Mouse (Mus musculus): ENCODE data around the gene Aldh1a1. TPM values are rescaled to one million over a fixed set of nuclear protein-coding genes. Genes with fewer than 3 reads are reported as not detected.

Gene Aldh1a1
- polyA plus RNA-seq, 1 experiment: not detected

DNA sequence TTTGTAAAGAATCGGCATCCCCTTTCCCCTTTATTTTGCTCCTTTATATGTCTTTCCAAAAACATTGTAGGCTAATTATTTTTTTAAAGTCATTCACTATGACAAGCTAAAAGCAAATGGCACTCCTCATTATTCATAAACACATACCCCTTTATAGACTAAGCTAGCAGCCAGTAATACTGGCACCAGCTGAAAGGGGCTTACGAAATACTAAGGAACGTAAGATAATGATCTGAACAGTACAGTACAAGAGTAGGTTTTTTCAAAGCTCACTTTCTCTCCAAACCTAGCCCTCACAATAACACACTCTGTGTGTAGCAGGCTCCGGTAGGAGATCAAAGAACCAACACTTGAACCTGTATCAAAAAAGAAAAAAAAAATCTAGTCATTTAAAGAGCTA, 64.7 kb downstream of the Aldh1a1 start:
- TF ChIP-seq EP300 (IDR thresholded peaks at IDR 0.05; ENCODE audit: insufficient read depth, low read depth, low read length): no peak
- TF ChIP-seq CTCF (IDR thresholded peaks at IDR 0.05; ENCODE audit: low read depth, low read length): no peak
- no peak for TF ChIP-seq POLR2A (IDR thresholded peaks at IDR 0.05; ENCODE audit: insufficient read depth, low read length)
- Histone ChIP-seq H3K36me3 (ENCODE audit: control insufficient read depth, insufficient read depth, low read length, poor library complexity, severe bottlenecking) (no peaks in the 10 kb centered on the region), H3K9me3 (replicated peaks; ENCODE audit: control insufficient read depth, insufficient read depth, low read length, poor library complexity, severe bottlenecking) (no peaks in the 10 kb centered on the region), H3K27ac (ENCODE audit: insufficient read depth, low read length) (no peak overlapping the region), H3K4me1 (ENCODE audit: control insufficient read depth, insufficient read depth, low read length) (no peaks in the 10 kb centered on the region), H3K4me3 (ENCODE audit: low read depth, low read length) (no peak overlapping the region), H3K9ac (ENCODE audit: low read depth, poor library complexity, severe bottlenecking) (no peak overlapping the region), H3K27me3 (ENCODE audit: control insufficient read depth, insufficient read depth, low read length, poor library complexity, severe bottlenecking) (no peaks in the 10 kb centered on the region)

DNA sequence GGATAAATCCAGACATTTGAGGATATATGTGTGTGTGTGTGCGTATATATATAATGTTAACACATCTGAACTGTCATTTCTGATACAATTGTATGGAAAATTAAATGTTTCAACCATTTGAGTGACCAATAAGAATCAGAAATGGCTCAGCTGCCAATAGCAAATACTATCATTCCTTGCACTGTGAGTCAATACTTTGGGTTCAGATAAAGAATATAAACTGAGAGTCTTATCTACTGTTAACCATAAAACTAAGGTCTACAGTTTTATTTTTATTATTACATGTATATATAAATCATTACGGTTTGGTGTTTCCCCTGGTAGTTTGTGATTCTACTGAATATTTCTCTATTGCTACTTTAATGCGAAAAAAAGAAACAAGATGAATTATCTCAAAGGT, 65.6 kb downstream of the Aldh1a1 start:
- no peaks in the 10 kb centered on the region for H3K36me3 ChIP-seq (ENCODE audit: control insufficient read depth, insufficient read depth, low read length, poor library complexity, severe bottlenecking)
- no peak overlapping the region for H3K9ac ChIP-seq (ENCODE audit: low read depth, poor library complexity, severe bottlenecking)
- H3K27me3 ChIP-seq (ENCODE audit: control insufficient read depth, insufficient read depth, low read length, poor library complexity, severe bottlenecking): no peaks in the 10 kb centered on the region
- no peaks in the 10 kb centered on the region for H3K9me3 ChIP-seq (replicated peaks; ENCODE audit: control insufficient read depth, insufficient read depth, low read length, poor library complexity, severe bottlenecking)
- H3K4me1 ChIP-seq (ENCODE audit: control insufficient read depth, insufficient read depth, low read length): no peaks in the 10 kb centered on the region
- TF ChIP-seq POLR2A (IDR thresholded peaks at IDR 0.05; ENCODE audit: insufficient read depth, low read length) (no peak), EP300 (IDR thresholded peaks at IDR 0.05; ENCODE audit: insufficient read depth, low read depth, low read length) (no peak), CTCF (IDR thresholded peaks at IDR 0.05; ENCODE audit: low read depth, low read length) (no peak)
- no peak overlapping the region for H3K27ac ChIP-seq (ENCODE audit: insufficient read depth, low read length)
- no peak overlapping the region for H3K4me3 ChIP-seq (ENCODE audit: low read depth, low read length)

DNA sequence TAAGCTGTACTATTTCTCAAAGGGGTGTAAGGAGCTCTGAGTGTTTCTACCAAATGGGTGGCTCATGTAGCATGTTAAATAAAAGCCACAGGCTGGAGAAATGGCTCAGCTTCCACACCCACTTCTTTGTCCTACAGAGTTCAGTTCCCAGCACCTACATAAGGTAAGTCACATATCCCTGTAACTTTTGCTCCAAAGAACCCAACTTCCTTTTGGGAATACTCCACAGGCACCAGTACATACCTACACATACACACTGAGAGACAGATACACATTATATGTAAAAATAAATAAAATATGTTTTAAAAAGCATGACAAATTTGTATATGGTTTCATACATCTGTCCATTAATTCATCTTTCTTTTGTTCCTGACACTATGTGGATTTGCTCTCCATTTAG, 66.0 kb downstream of the Aldh1a1 start:
- TF ChIP-seq CTCF (IDR thresholded peaks at IDR 0.05; ENCODE audit: low read depth, low read length) (no peak), EP300 (IDR thresholded peaks at IDR 0.05; ENCODE audit: insufficient read depth, low read depth, low read length) (no peak), POLR2A (IDR thresholded peaks at IDR 0.05; ENCODE audit: insufficient read depth, low read length) (no peak)
- Histone ChIP-seq H3K4me3 (ENCODE audit: low read depth, low read length) (no peak overlapping the region), H3K27me3 (ENCODE audit: control insufficient read depth, insufficient read depth, low read length, poor library complexity, severe bottlenecking) (no peaks in the 10 kb centered on the region), H3K9ac (ENCODE audit: low read depth, poor library complexity, severe bottlenecking) (no peak overlapping the region), H3K36me3 (ENCODE audit: control insufficient read depth, insufficient read depth, low read length, poor library complexity, severe bottlenecking) (no peaks in the 10 kb centered on the region), H3K4me1 (ENCODE audit: control insufficient read depth, insufficient read depth, low read length) (no peaks in the 10 kb centered on the region), H3K9me3 (replicated peaks; ENCODE audit: control insufficient read depth, insufficient read depth, low read length, poor library complexity, severe bottlenecking) (no peaks in the 10 kb centered on the region), H3K27ac (ENCODE audit: insufficient read depth, low read length) (no peak overlapping the region)

DNA sequence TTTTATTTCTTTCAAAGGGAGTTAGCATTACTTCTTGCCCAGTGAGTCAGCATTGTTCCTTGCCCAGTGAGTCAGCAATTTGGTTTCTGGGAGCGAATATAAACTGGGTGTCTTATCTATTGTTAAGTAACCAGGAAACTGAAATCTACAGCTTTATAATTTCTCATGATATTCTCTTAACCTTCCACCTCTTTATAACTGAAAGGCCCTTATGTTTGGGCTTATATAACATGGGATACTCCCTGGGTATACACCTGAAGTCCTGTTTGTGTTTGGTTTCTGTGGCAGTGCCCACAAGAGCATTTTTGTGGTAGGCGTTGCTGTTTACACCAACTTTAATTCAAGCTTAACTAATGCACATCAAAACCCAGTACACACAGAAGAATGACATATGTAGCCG, 66.4 kb downstream of the Aldh1a1 start:
- no peak overlapping the region for H3K9ac ChIP-seq (ENCODE audit: low read depth, poor library complexity, severe bottlenecking)
- no peak overlapping the region for H3K4me3 ChIP-seq (ENCODE audit: low read depth, low read length)
- H3K27me3 ChIP-seq (ENCODE audit: control insufficient read depth, insufficient read depth, low read length, poor library complexity, severe bottlenecking): no peaks in the 10 kb centered on the region
- H3K4me1 ChIP-seq (ENCODE audit: control insufficient read depth, insufficient read depth, low read length): no peaks in the 10 kb centered on the region
- H3K27ac ChIP-seq (ENCODE audit: insufficient read depth, low read length): no peak overlapping the region
- TF ChIP-seq CTCF (IDR thresholded peaks at IDR 0.05; ENCODE audit: low read depth, low read length) (no peak), POLR2A (IDR thresholded peaks at IDR 0.05; ENCODE audit: insufficient read depth, low read length) (no peak), EP300 (IDR thresholded peaks at IDR 0.05; ENCODE audit: insufficient read depth, low read depth, low read length) (no peak)
- no peaks in the 10 kb centered on the region for H3K9me3 ChIP-seq (replicated peaks; ENCODE audit: control insufficient read depth, insufficient read depth, low read length, poor library complexity, severe bottlenecking)
- no peaks in the 10 kb centered on the region for H3K36me3 ChIP-seq (ENCODE audit: control insufficient read depth, insufficient read depth, low read length, poor library complexity, severe bottlenecking)

DNA sequence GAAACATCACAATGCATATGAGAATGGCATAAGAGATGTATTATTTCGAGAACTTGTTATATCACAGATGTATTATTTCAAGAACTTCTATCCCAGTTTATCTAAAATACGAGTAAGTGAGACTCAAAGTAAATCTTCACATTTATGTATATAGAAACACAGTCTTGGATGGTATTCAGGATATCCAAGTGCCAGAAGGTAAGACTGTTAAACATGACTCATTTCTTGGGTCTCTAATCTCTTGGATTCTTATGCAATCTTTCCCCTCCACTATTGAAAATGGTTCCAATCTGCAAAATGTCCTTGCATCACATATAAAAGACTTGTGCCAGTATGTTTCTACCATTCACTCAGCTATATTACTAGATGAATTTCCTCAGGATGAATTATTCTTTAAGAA, 67.4 kb downstream of the Aldh1a1 start:
- no peaks in the 10 kb centered on the region for H3K9me3 ChIP-seq (replicated peaks; ENCODE audit: control insufficient read depth, insufficient read depth, low read length, poor library complexity, severe bottlenecking)
- no peak overlapping the region for H3K27ac ChIP-seq (ENCODE audit: insufficient read depth, low read length)
- H3K27me3 ChIP-seq (ENCODE audit: control insufficient read depth, insufficient read depth, low read length, poor library complexity, severe bottlenecking): no peaks in the 10 kb centered on the region
- no peak for TF ChIP-seq EP300 (IDR thresholded peaks at IDR 0.05; ENCODE audit: insufficient read depth, low read depth, low read length)
- TF ChIP-seq CTCF (IDR thresholded peaks at IDR 0.05; ENCODE audit: low read depth, low read length): no peak
- no peak for TF ChIP-seq POLR2A (IDR thresholded peaks at IDR 0.05; ENCODE audit: insufficient read depth, low read length)
- no peak overlapping the region for H3K4me3 ChIP-seq (ENCODE audit: low read depth, low read length)
- H3K36me3 ChIP-seq (ENCODE audit: control insufficient read depth, insufficient read depth, low read length, poor library complexity, severe bottlenecking): no peaks in the 10 kb centered on the region
- H3K9ac ChIP-seq (ENCODE audit: low read depth, poor library complexity, severe bottlenecking): no peak overlapping the region
- H3K4me1 ChIP-seq (ENCODE audit: control insufficient read depth, insufficient read depth, low read length): no peaks in the 10 kb centered on the region

DNA sequence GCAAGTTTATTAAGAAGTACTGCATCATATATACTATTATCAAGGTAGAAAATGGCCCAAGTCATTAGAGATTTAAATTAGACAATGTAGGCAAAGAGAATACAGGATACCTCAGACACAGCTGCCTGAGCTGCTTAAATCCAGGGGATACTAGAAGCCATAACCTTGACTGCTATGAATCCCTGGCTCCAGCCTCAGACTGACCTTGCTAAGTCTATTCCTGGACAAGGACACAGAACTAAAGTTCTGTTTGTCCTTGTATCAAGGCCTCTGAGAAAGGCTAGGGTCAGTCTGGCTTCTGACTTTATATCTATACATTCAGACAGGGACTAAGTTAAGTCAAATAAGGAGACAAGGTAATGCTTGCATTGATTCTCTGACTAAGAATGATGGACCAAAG, 69.9 kb downstream of the Aldh1a1 start:
- Histone ChIP-seq H3K9ac (ENCODE audit: low read depth, poor library complexity, severe bottlenecking) (no peak overlapping the region), H3K27ac (ENCODE audit: insufficient read depth, low read length) (no peak overlapping the region), H3K27me3 (ENCODE audit: control insufficient read depth, insufficient read depth, low read length, poor library complexity, severe bottlenecking) (no peaks in the 10 kb centered on the region), H3K9me3 (replicated peaks; ENCODE audit: control insufficient read depth, insufficient read depth, low read length, poor library complexity, severe bottlenecking) (no peaks in the 10 kb centered on the region), H3K4me1 (ENCODE audit: control insufficient read depth, insufficient read depth, low read length) (no peaks in the 10 kb centered on the region), H3K4me3 (ENCODE audit: low read depth, low read length) (no peak overlapping the region), H3K36me3 (ENCODE audit: control insufficient read depth, insufficient read depth, low read length, poor library complexity, severe bottlenecking) (no peaks in the 10 kb centered on the region)
- TF ChIP-seq CTCF (IDR thresholded peaks at IDR 0.05; ENCODE audit: low read depth, low read length): no peak
- TF ChIP-seq EP300 (IDR thresholded peaks at IDR 0.05; ENCODE audit: insufficient read depth, low read depth, low read length): no peak
- no peak for TF ChIP-seq POLR2A (IDR thresholded peaks at IDR 0.05; ENCODE audit: insufficient read depth, low read length)

Data from ES-Bruce4 (cell line).